Mouse (Mus musculus) embryonic facial prominence, embryonic 13.5 days (tissue): ENCODE results near the gene Smo. TPM values are rescaled to one million over a fixed set of nuclear protein-coding genes. Genes with fewer than 3 reads are reported as not detected.

Source experiments
- ATAC-seq: fragments of 200-750 bp; cut with Nextera tagmentation; 2 replicates; pipeline ENCODE4 v1.8.0; 2017; ENCODE audit warnings: low read depth; ENCODE audit not compliant: insufficient number of reproducible peaks, insufficient read depth, low FRiP score, low TSS enrichment
- H3K27ac ChIP-seq: fragments of 300-500 bp; sonication (generic); 2 replicates; pipeline ENCODE4 v1.5.1; 2015; ENCODE audit warnings: moderate library complexity, mild to moderate bottlenecking, inconsistent platforms
- H3K27me3 ChIP-seq: fragments of 300-500 bp; sonication (generic); 2 replicates; pipeline ENCODE4 v1.6.1; 2015; ENCODE audit warnings: mild to moderate bottlenecking, inconsistent platforms
- H3K36me3 ChIP-seq: fragments of 300-500 bp; sonication (generic); 2 replicates; pipeline ENCODE4 v1.6.1; 2015; ENCODE audit warnings: mild to moderate bottlenecking, inconsistent platforms
- H3K4me1 ChIP-seq: fragments of 300-500 bp; sonication (generic); 2 replicates; pipeline ENCODE4 v1.6.1; 2015; ENCODE audit warnings: inconsistent platforms
- H3K4me2 ChIP-seq: fragments of 300-500 bp; sonication (generic); 2 replicates; pipeline ENCODE4 v1.6.1; 2015; ENCODE audit warnings: moderate library complexity, mild to moderate bottlenecking, inconsistent platforms
- H3K4me3 ChIP-seq: fragments of 300-500 bp; sonication (generic); 2 replicates; pipeline ENCODE4 v1.5.1; 2015; ENCODE audit warnings: mild to moderate bottlenecking, inconsistent platforms
- H3K9ac ChIP-seq: fragments of 300-500 bp; sonication (generic); 2 replicates; pipeline ENCODE4 v1.6.1; 2015; ENCODE audit warnings: mild to moderate bottlenecking, inconsistent platforms
- H3K9me3 ChIP-seq: fragments of 300-500 bp; sonication (generic); 2 replicates; pipeline ENCODE4 v1.6.1; 2016; ENCODE audit warnings: inconsistent platforms
- WGBS: fragments of 180-500 bp; shearing (Covaris S2); methylation state at CpG from one replicate; pipeline ENCODE4 v1.1.7; 2015; ENCODE audit warnings: mixed read lengths; 5-methylcytosine and 5-hydroxymethylcytosine counted together
- polyA plus RNA-seq: library from polyadenylated mRNA; unstranded; fragments of >200 nt; fragmentation: Nextera tagmentation; extraction: Ambion mirVana; gene quantifications from 2 replicates; pipeline ENCODE4 v1.2.1, GENCODE M21; 2015

Smo gene
- polyA plus RNA-seq, 1 experiment from 2014 or later, result 57.4 TPM

DNA sequence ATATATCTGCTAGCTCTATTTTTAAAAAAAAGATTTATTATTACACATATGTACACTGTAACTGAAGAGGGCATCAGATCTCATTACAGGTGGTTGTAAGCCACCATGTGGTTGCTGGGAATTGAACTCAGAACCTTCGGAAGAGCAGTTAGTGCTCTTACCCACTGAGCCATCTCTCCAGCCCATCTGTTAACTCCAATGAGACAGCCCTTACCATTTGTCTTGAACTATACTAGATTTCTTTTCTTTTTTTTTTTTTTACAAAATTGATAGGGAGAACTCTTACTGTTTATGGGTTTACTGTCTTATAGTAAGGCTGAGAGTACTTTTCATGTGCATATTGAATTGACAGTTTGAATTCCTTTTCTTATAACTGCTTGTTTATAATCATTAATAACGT, 45.3 kb downstream of the Smo start:
- Histone ChIP-seq H3K36me3 (no peaks in the 10 kb centered on the region), H3K27me3 (no peaks in the 10 kb centered on the region), H3K27ac (no peak overlapping the region), H3K9me3 (no peaks in the 10 kb centered on the region), H3K4me3 (no peak overlapping the region), H3K4me2 (no peak overlapping the region), H3K4me1 (no peaks in the 10 kb centered on the region), H3K9ac (no peak overlapping the region)
- ATAC-seq, result no peak
- WGBS, result 91% methylated on average over 2 of the region's 2 CpGs

DNA sequence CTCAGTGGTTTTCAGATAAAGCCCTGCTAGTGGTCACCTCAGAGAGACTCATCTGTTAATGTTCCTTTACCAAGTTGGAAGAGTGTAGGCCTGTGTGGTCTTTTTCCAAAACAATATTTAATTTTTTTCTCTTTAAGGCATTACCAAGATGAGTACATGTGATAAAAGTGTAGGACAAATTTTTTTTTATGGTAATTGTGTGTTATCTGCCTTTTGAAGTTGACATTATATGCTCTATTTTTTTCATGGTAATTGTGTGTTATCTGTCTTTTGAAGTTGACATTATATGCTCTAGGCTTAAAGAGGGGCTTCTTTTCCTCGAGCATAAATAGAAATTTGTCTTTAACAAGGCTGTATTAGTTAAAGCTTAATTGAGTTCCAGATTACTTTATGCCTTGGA, 46.9 kb downstream of the Smo start:
- Histone ChIP-seq H3K27me3 (no peaks in the 10 kb centered on the region), H3K4me3 (no peak overlapping the region), H3K27ac (no peak overlapping the region), H3K9me3 (no peaks in the 10 kb centered on the region), H3K36me3 (no peaks in the 10 kb centered on the region), H3K4me1 (no peaks in the 10 kb centered on the region), H3K9ac (no peak overlapping the region), H3K4me2 (no peak overlapping the region)
- no peak for ATAC-seq
- 61% methylated on average over 1 of the region's 1 CpGs for WGBS

DNA sequence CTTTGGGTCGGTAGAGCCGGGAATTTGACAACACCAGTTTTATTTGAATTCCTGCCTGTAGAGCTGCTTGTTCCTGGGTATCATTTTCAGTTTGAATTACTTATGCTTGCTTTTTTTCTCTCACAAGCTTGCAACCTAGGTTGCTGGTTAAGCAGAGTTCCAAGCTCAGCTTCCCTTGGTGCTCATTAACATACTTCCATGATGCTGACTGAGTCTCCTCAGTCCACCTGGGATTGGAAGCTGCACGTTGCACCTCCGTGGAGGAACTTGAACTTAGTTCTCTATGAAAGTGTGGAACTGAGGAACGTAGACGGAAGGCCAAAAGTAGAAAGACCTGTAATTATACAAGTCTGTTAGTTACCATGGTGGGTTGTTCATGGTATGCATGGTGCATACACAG, 48.7 kb downstream of the Smo start:
- no peak overlapping the region for H3K9ac ChIP-seq
- WGBS, result 79% methylated on average over 6 of the region's 6 CpGs
- H3K4me2 ChIP-seq, result no peak overlapping the region

DNA sequence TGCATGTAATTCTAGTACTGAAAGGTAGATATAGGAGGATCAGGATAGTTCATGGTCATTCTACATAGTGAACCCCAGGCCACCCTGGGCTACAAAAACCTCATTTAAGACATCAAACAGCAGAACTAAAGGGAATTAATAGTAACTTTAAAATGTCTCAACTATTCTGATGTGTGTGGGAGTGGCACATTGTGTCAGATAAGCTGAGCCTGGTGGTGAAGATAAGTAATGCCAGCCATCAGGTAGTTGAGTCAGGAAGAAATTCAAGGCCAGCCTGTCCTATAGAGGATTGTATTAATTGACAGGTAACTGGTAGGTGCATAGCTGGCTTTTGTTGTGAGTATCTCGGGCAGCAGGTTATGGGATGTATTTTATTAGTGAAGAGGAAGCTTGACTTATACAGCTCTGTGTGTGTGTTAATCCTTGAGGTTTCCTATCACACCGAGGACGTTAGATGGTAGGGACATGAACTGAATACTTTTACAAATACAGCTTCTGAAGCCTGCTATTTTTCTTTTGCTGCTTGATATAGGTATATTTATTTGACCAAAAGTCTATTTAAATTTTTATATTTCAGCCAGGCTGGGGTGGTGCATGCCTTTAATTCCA, 49.2 kb downstream of the Smo start:
- no peak for ATAC-seq
- Histone ChIP-seq H3K9ac (no peak overlapping the region), H3K4me1 (no peaks in the 10 kb centered on the region), H3K9me3 (no peaks in the 10 kb centered on the region), H3K4me2 (no peak overlapping the region), H3K27me3 (no peaks in the 10 kb centered on the region), H3K4me3 (no peak overlapping the region), H3K36me3 (no peaks in the 10 kb centered on the region), H3K27ac (no peak overlapping the region)
- WGBS, result 83% methylated on average over 3 of the region's 3 CpGs

More for the DNA sequence above, 48.7 kb downstream of the Smo start:
- Histone ChIP-seq H3K27me3 (no peaks in the 10 kb centered on the region), H3K27ac (no peak overlapping the region), H3K9me3 (no peaks in the 10 kb centered on the region), H3K4me3 (no peak overlapping the region), H3K36me3 (no peaks in the 10 kb centered on the region), H3K4me1 (no peaks in the 10 kb centered on the region)
- ATAC-seq, result no peak

DNA sequence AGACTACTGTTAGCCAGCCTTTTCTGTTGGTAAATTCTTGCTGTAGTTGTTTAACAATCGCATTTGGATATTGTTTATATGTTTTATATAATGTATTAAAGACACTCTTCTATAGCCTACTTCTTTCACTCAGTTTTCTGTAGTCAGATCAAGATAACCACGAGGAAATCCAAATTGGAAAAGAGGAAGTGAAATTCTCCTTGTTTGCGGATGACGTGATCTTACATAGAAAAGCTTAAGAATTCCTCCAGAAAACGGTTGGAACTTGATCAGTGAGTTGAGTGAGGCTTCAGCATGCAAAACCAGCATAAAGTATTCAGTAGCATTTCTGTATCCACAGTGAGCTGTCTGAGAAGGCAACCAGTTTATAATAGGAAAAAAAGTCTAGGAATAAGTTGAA, 50.5 kb downstream of the Smo start:
- Histone ChIP-seq H3K4me1 (no peaks in the 10 kb centered on the region), H3K27ac (no peak overlapping the region), H3K27me3 (no peaks in the 10 kb centered on the region), H3K4me3 (no peak overlapping the region), H3K36me3 (no peaks in the 10 kb centered on the region), H3K9ac (no peak overlapping the region), H3K4me2 (no peak overlapping the region), H3K9me3 (no peaks in the 10 kb centered on the region)
- ATAC-seq, result no peak
- 84% methylated on average over 5 of the region's 5 CpGs for WGBS

DNA sequence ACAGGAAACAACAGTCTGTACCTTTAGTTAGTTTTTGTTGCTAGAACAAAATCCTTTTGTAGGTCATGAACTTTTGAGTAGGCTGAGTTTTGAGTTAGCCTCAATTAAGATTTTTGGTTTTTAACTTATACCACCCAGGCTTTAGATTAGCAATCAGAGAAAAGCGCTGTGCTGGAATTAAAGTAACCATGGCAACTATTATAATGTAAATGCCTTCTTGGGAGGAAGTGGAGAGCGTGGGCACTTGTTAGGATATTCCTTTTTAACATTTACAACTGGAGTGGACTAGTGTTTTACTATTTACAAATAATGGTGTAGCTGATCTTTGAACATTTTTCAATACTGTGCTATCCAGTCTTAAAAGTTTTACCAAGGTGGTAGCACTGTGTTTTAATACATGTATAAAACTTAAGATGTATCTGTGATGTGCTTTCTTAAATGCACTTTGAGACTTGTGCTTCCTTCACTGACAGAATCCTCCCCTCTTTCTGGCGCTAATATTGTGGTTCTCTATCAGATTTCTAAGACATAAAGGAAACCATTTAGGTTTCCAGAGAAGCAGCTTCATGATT, 53.6 kb downstream of the Smo start:
- WGBS, result 53% methylated on average over 3 of the region's 3 CpGs
- no peak overlapping the region for H3K9ac ChIP-seq
- no peak overlapping the region for H3K27ac ChIP-seq
- no peaks in the 10 kb centered on the region for H3K9me3 ChIP-seq
- no peaks in the 10 kb centered on the region for H3K36me3 ChIP-seq
- no peaks in the 10 kb centered on the region for H3K27me3 ChIP-seq
- no peaks in the 10 kb centered on the region for H3K4me1 ChIP-seq
- ATAC-seq, result no peak
- no peak overlapping the region for H3K4me3 ChIP-seq
- H3K4me2 ChIP-seq, result no peak overlapping the region

DNA sequence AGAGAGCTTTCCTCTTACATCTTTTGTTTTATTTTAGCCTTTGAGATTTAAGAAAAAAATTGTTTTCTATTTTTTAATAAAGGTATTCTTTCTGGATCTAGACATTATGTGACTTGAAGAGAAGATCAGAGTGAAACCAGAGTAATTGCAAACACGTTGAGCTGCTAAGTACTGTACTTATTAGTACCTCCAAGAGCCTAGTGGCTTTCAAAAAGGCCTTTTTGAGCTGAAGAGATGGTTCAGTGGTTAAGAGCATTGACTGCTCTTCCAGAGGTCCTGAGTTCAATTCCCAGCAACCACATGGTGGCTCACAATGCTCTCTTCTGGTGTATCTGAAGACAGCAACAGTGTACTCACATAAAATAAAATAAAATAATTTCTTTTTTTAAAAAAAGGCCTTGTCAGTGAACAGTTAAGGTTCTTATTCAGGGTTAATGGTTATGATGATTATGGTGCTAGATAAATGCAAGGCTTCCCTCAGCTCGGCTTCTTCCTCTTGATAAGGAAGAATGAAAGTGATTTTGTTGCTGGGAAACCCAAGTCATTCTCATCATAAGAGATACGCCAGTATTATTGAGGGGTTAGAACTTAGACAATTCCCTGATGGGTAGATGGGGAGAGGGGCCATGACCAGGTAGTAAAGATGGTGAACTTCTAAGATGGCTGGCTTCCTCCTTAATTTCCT, 54.9 kb downstream of the Smo start:
- H3K4me3 ChIP-seq, result no peak overlapping the region
- H3K4me2 ChIP-seq, result no peak overlapping the region
- no peak for ATAC-seq
- no peaks in the 10 kb centered on the region for H3K9me3 ChIP-seq
- H3K36me3 ChIP-seq, result no peaks in the 10 kb centered on the region
- no peaks in the 10 kb centered on the region for H3K4me1 ChIP-seq
- no peak overlapping the region for H3K27ac ChIP-seq
- no peaks in the 10 kb centered on the region for H3K27me3 ChIP-seq
- H3K9ac ChIP-seq, result no peak overlapping the region
- 82% methylated on average over 3 of the region's 3 CpGs for WGBS

DNA sequence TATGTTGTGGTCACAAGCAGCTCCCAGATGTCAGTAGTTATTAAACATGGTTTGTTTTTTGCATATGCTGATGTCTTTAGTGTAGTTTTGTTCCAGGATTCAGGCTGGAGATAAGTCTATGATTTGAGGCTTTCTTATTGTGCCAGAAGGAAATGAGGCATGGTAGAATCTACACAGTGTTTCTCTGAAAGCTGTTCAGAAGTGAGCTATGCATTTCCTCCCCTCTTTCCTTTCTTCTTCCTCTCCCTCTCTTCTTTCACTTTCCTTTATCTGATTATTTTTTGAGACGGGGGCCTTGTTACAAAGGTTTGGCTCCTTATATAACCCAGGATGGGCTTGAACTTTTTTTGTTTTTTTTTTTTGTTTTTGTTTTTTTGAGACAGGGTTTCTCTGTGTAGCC, 58.2 kb downstream of the Smo start:
- Histone ChIP-seq H3K4me2 (no peak overlapping the region), H3K36me3 (no peaks in the 10 kb centered on the region), H3K4me1 (no peaks in the 10 kb centered on the region), H3K27ac (no peak overlapping the region), H3K9me3 (no peaks in the 10 kb centered on the region), H3K27me3 (no peaks in the 10 kb centered on the region), H3K4me3 (no peak overlapping the region), H3K9ac (no peak overlapping the region)
- no peak for ATAC-seq
- WGBS, result 76% methylated on average over 1 of the region's 1 CpGs

DNA sequence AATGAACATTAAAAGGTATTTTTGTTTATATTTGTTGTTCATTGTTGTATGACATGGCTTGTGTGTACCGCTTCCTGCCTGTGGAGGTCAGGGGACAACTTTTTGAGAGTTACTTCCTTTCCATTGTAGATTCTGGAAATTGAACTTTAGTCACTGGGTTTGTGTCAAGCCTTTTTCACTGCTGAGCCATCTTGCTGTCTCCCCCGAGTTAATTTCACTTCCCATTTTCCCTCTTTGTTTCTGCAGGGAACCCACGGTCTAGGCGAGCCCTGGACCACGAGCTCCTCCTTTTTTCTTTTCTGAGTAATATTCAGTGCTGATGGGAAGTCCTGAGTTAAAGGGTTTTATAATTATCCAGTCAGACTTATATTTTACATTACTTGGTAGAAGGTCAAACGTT, 59.3 kb downstream of the Smo start:
- ATAC-seq, result no peak
- Histone ChIP-seq H3K4me3 (no peak overlapping the region), H3K4me2 (no peak overlapping the region), H3K36me3 (no peaks in the 10 kb centered on the region), H3K4me1 (no peaks in the 10 kb centered on the region), H3K9me3 (no peaks in the 10 kb centered on the region), H3K27ac (no peak overlapping the region), H3K9ac (no peak overlapping the region), H3K27me3 (no peaks in the 10 kb centered on the region)
- 84% methylated on average over 6 of the region's 6 CpGs for WGBS

DNA sequence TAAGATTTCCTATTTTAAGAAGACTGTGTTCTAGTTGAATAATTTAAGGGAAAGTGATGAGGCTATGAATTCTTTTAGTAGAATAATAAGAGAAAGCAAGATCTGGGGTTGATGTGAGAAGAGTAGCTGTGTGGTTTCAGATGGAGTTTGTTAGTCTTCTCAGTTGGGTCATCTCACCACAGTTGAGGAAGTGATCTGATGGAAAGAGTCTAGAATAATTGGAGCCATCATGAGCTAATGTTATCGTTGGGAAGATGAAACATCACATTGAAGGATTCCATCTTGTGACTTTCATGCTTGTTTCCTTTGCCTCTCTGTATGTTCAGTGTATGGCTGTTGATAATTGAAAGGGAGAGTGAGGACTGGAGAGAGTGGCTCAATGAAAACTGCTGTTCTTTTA, 67.7 kb downstream of the Smo start:
- Histone ChIP-seq H3K4me2 (no peak overlapping the region), H3K9me3 (no peaks in the 10 kb centered on the region), H3K27me3 (no peaks in the 10 kb centered on the region), H3K9ac (no peak overlapping the region), H3K36me3 (no peaks in the 10 kb centered on the region), H3K4me1 (no peaks in the 10 kb centered on the region), H3K27ac (no peak overlapping the region), H3K4me3 (no peak overlapping the region)
- 82% methylated on average over 1 of the region's 1 CpGs for WGBS
- ATAC-seq, result no peak

DNA sequence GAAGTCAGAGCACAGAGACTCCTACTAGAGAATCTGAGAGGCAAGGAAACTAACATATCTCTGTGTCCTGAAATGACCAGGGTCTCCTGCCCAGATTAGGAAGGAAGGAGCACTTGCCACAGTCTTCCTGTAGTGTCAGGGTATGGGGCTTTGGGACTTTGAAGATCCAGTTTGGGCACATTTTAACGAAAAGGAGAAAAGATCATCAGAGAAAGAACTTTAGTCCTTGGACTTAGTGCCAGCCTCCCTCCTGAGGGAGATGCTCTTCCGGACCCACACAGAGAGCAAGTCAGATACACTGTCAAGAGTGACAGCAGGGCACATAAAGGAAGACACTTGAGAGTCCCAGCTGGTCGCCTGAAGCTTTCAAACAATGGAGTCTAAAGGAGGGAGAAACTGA, 68.7 kb downstream of the Smo start:
- no peak overlapping the region for H3K9ac ChIP-seq
- 61% methylated on average over 3 of the region's 3 CpGs for WGBS
- ATAC-seq, result no peak
- H3K36me3 ChIP-seq, result no peaks in the 10 kb centered on the region
- H3K27me3 ChIP-seq, result no peaks in the 10 kb centered on the region
- no peak overlapping the region for H3K4me3 ChIP-seq
- no peaks in the 10 kb centered on the region for H3K9me3 ChIP-seq
- H3K4me2 ChIP-seq, result no peak overlapping the region
- no peak overlapping the region for H3K27ac ChIP-seq
- no peaks in the 10 kb centered on the region for H3K4me1 ChIP-seq

DNA sequence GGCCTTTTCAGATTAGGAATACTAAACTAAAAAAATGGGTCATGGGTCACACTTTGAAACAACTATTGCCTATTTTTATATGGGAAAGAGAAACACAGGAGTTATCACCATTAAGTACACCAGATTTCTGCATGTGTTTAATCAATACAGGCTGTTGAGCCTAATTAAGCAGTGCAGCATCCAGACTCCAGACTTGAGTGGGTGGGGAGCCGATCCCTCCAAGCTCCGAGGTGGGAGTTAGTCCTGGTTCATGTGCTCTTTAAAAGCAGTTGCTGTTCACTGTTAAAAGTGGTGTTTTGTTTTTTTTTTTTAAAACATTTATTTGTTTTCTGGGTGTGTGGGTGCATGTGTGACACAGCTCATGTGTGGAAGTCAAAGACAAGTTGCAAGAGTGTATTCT, 70.1 kb downstream of the Smo start:
- Histone ChIP-seq H3K27me3 (no peaks in the 10 kb centered on the region), H3K27ac (no peak overlapping the region), H3K36me3 (no peaks in the 10 kb centered on the region), H3K9me3 (no peaks in the 10 kb centered on the region), H3K4me2 (no peak overlapping the region), H3K4me1 (no peaks in the 10 kb centered on the region), H3K4me3 (no peak overlapping the region), H3K9ac (no peak overlapping the region)
- WGBS, result 58% methylated on average over 2 of the region's 2 CpGs
- no peak for ATAC-seq
